Mouse (Mus musculus): ENCODE measurements at regions not wholly inside any gene's neighbourhood (a gene's known extent, or its start where the extent isn't known, plus 50 kb on each side); places are given as distances from the start of the nearest gene placed in this dataset.

- TF ChIP-seq ZC3H11A (IDR thresholded peaks at IDR 0.05; ENCODE audit: borderline replicate concordance, low read depth, low read length) = no peak
- TF ChIP-seq HCFC1 (IDR thresholded peaks at IDR 0.05; ENCODE audit: borderline replicate concordance, insufficient read depth, low read length) = no peak
- TF ChIP-seq CHD2 (IDR thresholded peaks at IDR 0.05; ENCODE audit: low read depth, low read length) = no peak
- TF ChIP-seq MAFK (IDR thresholded peaks at IDR 0.05; ENCODE audit: insufficient read depth, low read depth, low read length) = no peak
Measured at GRCm38 (mm10) chr17:89658326-89658725, 251.9 kb downstream of the Gm10184 start.

All from ES-E14 (cell line).